Mouse (Mus musculus): ENCODE data around the gene Lcn10. TPM values are rescaled to one million over a fixed set of nuclear protein-coding genes. Genes with fewer than 3 reads are reported as not detected.
"Not testable (repeated sequence)": the region's sequence is repeated elsewhere in the genome, so short reads cannot be mapped to it uniquely, and the experiment has no call there.

Lcn10 gene
- polyA plus RNA-seq, 1 experiment from 2014 or later = not detected

GRCm38 (mm10) chr2:25699743-25700142, 17.2 kb downstream of the Lcn10 start, which contains the start of gene Obp2a:
Gene Obp2a, plus strand, starts transcription at chr2:25700043.
- not testable (repeated sequence) for H3K4me3 ChIP-seq (ENCODE audit: low read length); H3K36me3 ChIP-seq (ENCODE audit: control insufficient read depth, insufficient read depth, low read length); H3K27ac ChIP-seq (ENCODE audit: low read length); H3K9me3 ChIP-seq (ENCODE audit: control insufficient read depth, low read length); H3K9ac ChIP-seq (ENCODE audit: low read depth, low read length); H3K4me1 ChIP-seq (ENCODE audit: control insufficient read depth, insufficient read depth, low read length); ATAC-seq; H3K27me3 ChIP-seq (replicated peaks; ENCODE audit: control insufficient read depth, insufficient read depth, low read length); H3K4me2 ChIP-seq (ENCODE audit: low read depth, low read length)
- 64% methylated on average over 3 of the region's 3 CpGs for whole genome bisulfite sequencing

DNA sequence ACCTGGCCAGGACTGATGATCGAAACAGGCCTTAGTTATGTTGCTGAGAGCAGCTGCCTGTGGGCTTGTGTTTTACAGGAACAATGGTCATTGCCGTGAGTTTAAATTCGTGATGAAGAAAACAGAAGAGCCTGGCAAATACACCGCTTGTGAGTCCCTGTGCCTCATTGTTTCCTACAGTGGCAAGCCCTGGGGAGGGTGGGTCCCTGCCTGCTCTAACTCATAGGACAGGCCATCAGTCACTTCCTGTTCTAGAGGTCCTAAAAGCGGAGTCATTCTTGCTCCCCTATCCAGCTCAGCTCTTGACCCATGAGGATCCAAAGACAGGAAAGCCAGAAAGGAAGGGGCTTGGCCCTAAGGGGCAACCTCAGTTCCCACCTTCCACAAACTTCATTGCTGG, 18.5 kb downstream of the Lcn10 start:
- 77% methylated on average over 5 of the region's 5 CpGs for WGBS
- H3K9me3 ChIP-seq (ENCODE audit: control insufficient read depth, low read length) = no peaks in the 10 kb centered on the region

DNA sequence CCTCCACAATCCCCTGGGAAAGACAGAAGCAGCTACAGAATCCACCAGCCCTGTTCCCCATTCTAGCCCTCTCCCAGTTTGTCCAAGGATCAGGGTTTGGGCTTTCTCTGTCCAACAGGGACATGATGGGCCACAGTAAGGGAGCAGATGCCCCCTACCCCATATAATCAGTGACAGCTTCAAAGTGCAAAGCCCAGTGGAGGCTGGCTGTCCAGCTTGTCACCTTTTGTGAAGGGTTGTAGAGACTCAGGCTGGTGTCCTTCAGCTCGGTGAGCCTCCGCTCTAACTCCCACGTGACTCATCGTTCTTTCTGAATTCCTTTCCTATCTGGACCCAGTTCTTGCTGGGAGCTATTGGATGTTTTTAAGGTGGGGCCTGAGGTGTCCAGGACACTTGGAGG, 21.2 kb downstream of the Lcn10 start:
- 0 out of 2 replicates have a peak, but pooled peaks cover 6% of the 10 kb centered on the region for H3K4me1 ChIP-seq (ENCODE audit: control insufficient read depth, insufficient read depth, low read length)
- H3K9ac ChIP-seq (ENCODE audit: low read depth, low read length) = no peak overlapping the region
- H3K9me3 ChIP-seq (ENCODE audit: control insufficient read depth, low read length) = no peaks in the 10 kb centered on the region
- H3K4me3 ChIP-seq (ENCODE audit: low read length) = no peak overlapping the region
- no peak overlapping the region for H3K4me2 ChIP-seq (ENCODE audit: low read depth, low read length)
- H3K27ac ChIP-seq (ENCODE audit: low read length) = no peak overlapping the region
- no peaks in the 10 kb centered on the region for H3K27me3 ChIP-seq (replicated peaks; ENCODE audit: control insufficient read depth, insufficient read depth, low read length)
- no peak for ATAC-seq
- 80% methylated on average over 4 of the region's 4 CpGs for WGBS
- H3K36me3 ChIP-seq (ENCODE audit: control insufficient read depth, insufficient read depth, low read length) = no peaks in the 10 kb centered on the region

More for the DNA sequence above, 18.5 kb downstream of the Lcn10 start:
- H3K27ac ChIP-seq (ENCODE audit: low read length) = no peak overlapping the region
- H3K4me1 ChIP-seq (ENCODE audit: control insufficient read depth, insufficient read depth, low read length) = no peaks in the 10 kb centered on the region
- H3K27me3 ChIP-seq (replicated peaks; ENCODE audit: control insufficient read depth, insufficient read depth, low read length) = no peaks in the 10 kb centered on the region
- ATAC-seq = no peak
- no peaks in the 10 kb centered on the region for H3K36me3 ChIP-seq (ENCODE audit: control insufficient read depth, insufficient read depth, low read length)
- no peak overlapping the region for H3K4me3 ChIP-seq (ENCODE audit: low read length)
- no peak overlapping the region for H3K4me2 ChIP-seq (ENCODE audit: low read depth, low read length)
- H3K9ac ChIP-seq (ENCODE audit: low read depth, low read length) = no peak overlapping the region

DNA sequence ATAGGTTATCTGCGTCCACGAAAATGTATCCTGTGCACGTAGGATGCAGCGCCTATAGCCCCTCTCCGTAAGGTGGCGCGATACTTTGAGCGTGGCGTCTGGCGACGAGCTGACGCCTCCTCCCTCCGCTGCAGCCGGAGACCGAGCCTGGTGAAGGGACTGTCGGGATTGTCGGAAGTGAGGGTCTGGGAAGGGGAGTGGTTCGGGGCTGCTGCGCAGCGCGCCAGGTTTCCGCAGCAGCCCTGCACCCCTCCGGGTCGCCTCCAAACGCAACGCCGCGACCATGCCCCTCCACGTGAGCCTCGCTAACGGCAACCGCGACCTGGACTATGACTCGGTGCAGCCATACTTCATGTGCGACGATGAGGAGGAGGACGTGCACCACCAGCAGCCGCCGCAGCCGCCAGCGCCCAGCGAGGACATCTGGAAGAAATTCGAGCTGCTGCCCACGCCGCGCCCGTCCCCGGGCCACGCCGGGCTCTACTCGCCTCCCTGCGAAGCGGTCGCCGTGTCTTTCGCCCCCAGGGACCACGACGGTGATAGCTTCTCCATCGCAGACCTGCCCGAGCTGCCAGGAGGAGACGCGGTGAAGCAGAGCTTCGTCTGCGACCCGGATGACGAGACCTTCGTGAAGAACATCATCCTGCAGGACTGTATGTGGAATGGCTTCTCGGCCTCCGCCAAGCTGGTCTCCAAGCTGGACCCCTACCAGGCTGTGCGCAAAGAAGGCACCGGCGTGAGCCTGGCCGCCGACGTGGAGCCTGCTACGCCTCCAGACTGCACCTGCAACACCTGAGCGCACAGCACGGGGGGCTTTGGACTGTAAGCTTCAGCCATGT, 24.3 kb downstream of the Lcn10 start, which contains the start of gene Bmyc:
Bmyc (plus strand) TSS at position 97 of the 839 bp plus-strand sequence.
- Histone ChIP-seq H3K9me3 (ENCODE audit: control insufficient read depth, low read length) (no peaks in the 10 kb centered on the region), H3K27me3 (replicated peaks; ENCODE audit: control insufficient read depth, insufficient read depth, low read length) (no peaks in the 10 kb centered on the region), H3K36me3 (ENCODE audit: control insufficient read depth, insufficient read depth, low read length) (no peaks in the 10 kb centered on the region), H3K27ac (ENCODE audit: low read length) (peak within 1 kb of the TSS; percentile 86), H3K4me1 (ENCODE audit: control insufficient read depth, insufficient read depth, low read length) (peaks cover 12% of the 10 kb centered on the region; the same call in 1 of the 2 replicates), H3K4me2 (ENCODE audit: low read depth, low read length) (peak within 1 kb of the TSS; percentile 96), H3K4me3 (ENCODE audit: low read length) (peak within 1 kb of the TSS; percentile 78), H3K9ac (ENCODE audit: low read depth, low read length) (peak within 1 kb of the TSS; percentile 85)
- WGBS = under 1% methylated on average over 78 of the region's 78 CpGs
- ATAC-seq = peak; percentile 91

DNA sequence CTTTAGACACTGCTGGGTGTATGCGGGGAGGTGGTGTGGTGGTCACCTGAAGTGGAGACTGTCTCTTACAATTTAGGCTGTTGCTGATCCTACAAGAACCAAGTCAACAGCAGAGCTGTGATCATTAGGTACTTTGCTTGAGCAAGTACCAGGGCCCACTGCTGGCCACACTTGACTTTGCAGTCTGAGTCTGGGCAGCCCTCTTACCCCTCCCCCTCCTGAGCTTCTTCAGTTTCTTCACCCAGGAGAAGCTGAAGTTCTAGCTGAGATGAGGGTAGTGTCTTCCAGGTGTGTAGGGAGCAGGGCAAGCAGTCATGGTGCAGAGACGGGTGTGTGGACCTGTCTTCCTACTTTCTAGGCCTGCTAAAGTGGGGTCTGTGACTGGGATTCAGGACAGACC, 25.6 kb downstream of the Lcn10 start:
- H3K27me3 ChIP-seq (replicated peaks; ENCODE audit: control insufficient read depth, insufficient read depth, low read length) = no peaks in the 10 kb centered on the region
- WGBS = 77% methylated on average over 2 of the region's 2 CpGs
- H3K27ac ChIP-seq (ENCODE audit: low read length) = no peak overlapping the region
- no peaks in the 10 kb centered on the region for H3K9me3 ChIP-seq (ENCODE audit: control insufficient read depth, low read length)
- H3K4me3 ChIP-seq (ENCODE audit: low read length) = 0 out of 2 replicates have a peak overlapping the region, but pooled peaks have one; percentile 2
- ATAC-seq = no peak
- H3K4me2 ChIP-seq (ENCODE audit: low read depth, low read length) = peak overlapping the region; percentile 10; the same call in 1 of the 2 replicates
- H3K4me1 ChIP-seq (ENCODE audit: control insufficient read depth, insufficient read depth, low read length) = peaks cover 13% of the 10 kb centered on the region; the same call in 1 of the 2 replicates
- H3K9ac ChIP-seq (ENCODE audit: low read depth, low read length) = no peak overlapping the region
- H3K36me3 ChIP-seq (ENCODE audit: control insufficient read depth, insufficient read depth, low read length) = no peaks in the 10 kb centered on the region

GRCm38 (mm10) chr2:25709056-25709455, 26.5 kb downstream of the Lcn10 start:
- H3K36me3 ChIP-seq (ENCODE audit: control insufficient read depth, insufficient read depth, low read length); H3K27ac ChIP-seq (ENCODE audit: low read length); H3K4me2 ChIP-seq (ENCODE audit: low read depth, low read length); H3K9me3 ChIP-seq (ENCODE audit: control insufficient read depth, low read length); ATAC-seq; H3K9ac ChIP-seq (ENCODE audit: low read depth, low read length); H3K27me3 ChIP-seq (replicated peaks; ENCODE audit: control insufficient read depth, insufficient read depth, low read length); H3K4me3 ChIP-seq (ENCODE audit: low read length): not testable (repeated sequence)
- WGBS = 92% methylated on average over 1 of the region's 1 CpGs
- H3K4me1 ChIP-seq (ENCODE audit: control insufficient read depth, insufficient read depth, low read length) = peaks cover 13% of the 10 kb centered on the region; the same call in 1 of the 2 replicates

- H3K4me2 ChIP-seq (ENCODE audit: low read depth, low read length); H3K27ac ChIP-seq (ENCODE audit: low read length); H3K4me3 ChIP-seq (ENCODE audit: low read length); H3K36me3 ChIP-seq (ENCODE audit: control insufficient read depth, insufficient read depth, low read length); ATAC-seq; H3K9ac ChIP-seq (ENCODE audit: low read depth, low read length); H3K27me3 ChIP-seq (replicated peaks; ENCODE audit: control insufficient read depth, insufficient read depth, low read length); H3K9me3 ChIP-seq (ENCODE audit: control insufficient read depth, low read length): not testable (repeated sequence)
- 69% methylated on average over 2 of the region's 2 CpGs for WGBS
- H3K4me1 ChIP-seq (ENCODE audit: control insufficient read depth, insufficient read depth, low read length) = peaks cover 13% of the 10 kb centered on the region; the same call in 1 of the 2 replicates
These were observed 27.3 kb downstream of the Lcn10 start for GRCm38 (mm10) chr2:25709791-25710190.

DNA sequence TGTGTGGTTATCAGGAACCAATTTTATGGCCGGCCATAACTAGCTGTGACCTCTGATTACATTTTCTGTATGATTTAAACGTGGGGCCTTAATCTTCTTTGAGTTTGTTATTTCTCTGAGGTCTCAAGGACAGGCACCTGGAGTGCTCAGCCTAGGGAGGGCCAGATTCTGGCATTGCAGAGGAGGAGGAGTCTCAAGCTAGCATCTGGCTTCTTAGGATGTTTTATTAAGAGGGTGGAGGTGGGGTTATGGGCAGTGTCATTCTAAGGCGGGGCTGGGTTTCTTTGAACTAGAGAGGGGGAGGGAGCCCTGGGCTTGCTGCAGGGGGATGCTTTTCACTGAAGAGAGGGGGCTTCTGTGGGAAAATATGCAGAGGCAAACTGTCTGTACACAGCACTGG, 29.1 kb downstream of the Lcn10 start:
- WGBS = 3% methylated on average over 3 of the region's 3 CpGs
- not testable (repeated sequence) for H3K4me2 ChIP-seq (ENCODE audit: low read depth, low read length); H3K9me3 ChIP-seq (ENCODE audit: control insufficient read depth, low read length); H3K27me3 ChIP-seq (replicated peaks; ENCODE audit: control insufficient read depth, insufficient read depth, low read length); H3K36me3 ChIP-seq (ENCODE audit: control insufficient read depth, insufficient read depth, low read length); H3K27ac ChIP-seq (ENCODE audit: low read length); H3K4me3 ChIP-seq (ENCODE audit: low read length); H3K9ac ChIP-seq (ENCODE audit: low read depth, low read length)
- H3K4me1 ChIP-seq (ENCODE audit: control insufficient read depth, insufficient read depth, low read length) = peaks cover 13% of the 10 kb centered on the region; the same call in 1 of the 2 replicates
- peak; percentile 74 for ATAC-seq

- no peak for ATAC-seq
These were observed 34.7 kb downstream of the Lcn10 start for GRCm38 (mm10) chr2:25717222-25717621.

More at GRCm38 (mm10) chr2:25717222-25717621, 34.7 kb downstream of the Lcn10 start:
- Histone ChIP-seq H3K9me3 (ENCODE audit: control insufficient read depth, low read length) (0 out of 2 replicates have a peak, but pooled peaks cover 4% of the 10 kb centered on the region), H3K27ac (ENCODE audit: low read length) (no peak overlapping the region), H3K4me3 (ENCODE audit: low read length) (no peak overlapping the region), H3K9ac (ENCODE audit: low read depth, low read length) (no peak overlapping the region), H3K27me3 (replicated peaks; ENCODE audit: control insufficient read depth, insufficient read depth, low read length) (no peaks in the 10 kb centered on the region), H3K4me1 (ENCODE audit: control insufficient read depth, insufficient read depth, low read length) (no peaks in the 10 kb centered on the region), H3K4me2 (ENCODE audit: low read depth, low read length) (no peak overlapping the region), H3K36me3 (ENCODE audit: control insufficient read depth, insufficient read depth, low read length) (no peaks in the 10 kb centered on the region)

All from intestine, embryonic 16.5 days (tissue).